Mouse (Mus musculus) liver, postnatal 0 days (tissue): ENCODE measurements around the gene Krt14.

Experiments used
- CTCF ChIP-seq: sonication (generic); IDR thresholded peaks from 2 replicates; pipeline ENCODE4 v1.5.1; 2016; ENCODE audit warnings: antibody characterized with exemption, low read depth
- EP300 ChIP-seq: IDR thresholded peaks from 2 replicates; pipeline ENCODE4 v1.6.1; 2016; ENCODE audit warnings: antibody characterized with exemption, low read depth, mild to moderate bottlenecking

- TF ChIP-seq CTCF (no peak), EP300 (no peak)
These were observed 39.3 kb downstream of the Krt14 start for GRCm38 (mm10) chr11:100168071-100168470.
